In genomic region chrX:93286291-93286893, GRCm38 (mm10) we compare ENCODE assay signal across 8 mouse cellular contexts. TPM values are rescaled to one million over a fixed set of nuclear protein-coding genes. Genes with fewer than 3 reads are reported as not detected.
A peak's percentile ranks its signal among the peaks of the same experiment; 100 is the strongest.
DNase-seq lines count a peak whose midpoint lies in the region; ATAC-seq and TF ChIP-seq lines count a peak whose summit lies in the region.

TSS of gene Arx (plus strand) at chrX:93286445.

- peak within 1 kb of the TSS; percentile 53 for H3K4me3 ChIP-seq in forebrain, embryonic 14.5 days (ENCODE audit: low read depth, low read length)
- H3K4me3 ChIP-seq in hindbrain, embryonic 14.5 days (replicated peaks; ENCODE audit: low read length) = peak within 1 kb of the TSS; percentile 11
- peak within 1 kb of the TSS; percentile 29 for H3K4me3 ChIP-seq in left cerebral cortex, adult 2 months

- DNase-seq in CD4-positive helper T cell, adult 2 months (ENCODE audit: low read depth, low spot score) = peak; percentile 67
- DNase-seq in adrenal gland, adult 8-10 months = peak; percentile 17
- DNase-seq in forebrain, embryonic 14.5 days (ENCODE audit: low spot score) = peak; percentile 94
- peak; percentile 72 for DNase-seq in hindbrain, embryonic 14.5 days (ENCODE audit: low spot score)
- peak; percentile 53 to 63 for DNase-seq in left cerebral cortex, adult 2 months (ENCODE audit: extremely low spot score in 1 of 2, low spot score in 2 of 2)
- DNase-seq in lung, postnatal 4 days = peak; percentile 61 to 69
- peak; percentile 76 for DNase-seq in right cerebral cortex, postnatal 4 days
- DNase-seq in urinary bladder, postnatal 10 days (ENCODE audit: low spot score) = no peak

- peak within 1 kb of the TSS; percentile 58 for H3K4me2 ChIP-seq in forebrain, embryonic 14.5 days (ENCODE audit: low read length)
- H3K4me2 ChIP-seq in hindbrain, embryonic 14.5 days (replicated peaks) = peak within 1 kb of the TSS; percentile 34

- intact Hi-C loops in left cerebral cortex, adult 2 months (cut with DNase I) = loop anchor here (10.0 kb wide), 1 partner anchor 388 kb away; no protein-coding TSS in a partner anchor

- H3K9me3 ChIP-seq in forebrain, embryonic 14.5 days (replicated peaks; ENCODE audit: control insufficient read depth, low read length) = no peaks in the 10 kb centered on the region
- H3K9me3 ChIP-seq in hindbrain, embryonic 14.5 days (ENCODE audit: control insufficient read depth, low read length) = no peaks in the 10 kb centered on the region

- H3K27ac ChIP-seq in forebrain, embryonic 14.5 days (ENCODE audit: low read depth, low read length) = peak within 1 kb of the TSS; percentile 77
- H3K27ac ChIP-seq in hindbrain, embryonic 14.5 days = no peak within 1 kb of the TSS
- peak within 1 kb of the TSS; percentile 36; the same call in 1 of the 2 replicates for H3K27ac ChIP-seq in left cerebral cortex, adult 2 months

- 0 out of 2 replicates have a peak, but pooled peaks cover 8% of the 10 kb centered on the region for H3K36me3 ChIP-seq in forebrain, embryonic 14.5 days (ENCODE audit: control insufficient read depth, insufficient read depth, low read length)
- H3K36me3 ChIP-seq in hindbrain, embryonic 14.5 days (replicated peaks; ENCODE audit: control insufficient read depth, insufficient read depth) = no peaks in the 10 kb centered on the region

- H3K9ac ChIP-seq in forebrain, embryonic 14.5 days (ENCODE audit: low read length) = peak within 1 kb of the TSS; percentile 84
- no peak within 1 kb of the TSS for H3K9ac ChIP-seq in hindbrain, embryonic 14.5 days

- peak; percentile 91 for ATAC-seq in forebrain, embryonic 14.5 days
- peak; percentile 92 for ATAC-seq in hindbrain, embryonic 14.5 days (ENCODE audit: low FRiP score)

- no peaks in the 10 kb centered on the region for H3K4me1 ChIP-seq in forebrain, embryonic 14.5 days (ENCODE audit: control insufficient read depth, insufficient read depth, low read length)
- H3K4me1 ChIP-seq in hindbrain, embryonic 14.5 days (replicated peaks; ENCODE audit: control insufficient read depth, insufficient read depth, low read length) = no peaks in the 10 kb centered on the region; the same call in 1 of the 2 replicates

- WGBS in forebrain, embryonic 14.5 days = 36% methylated on average over 31 of the region's 31 CpGs
- 21% methylated on average over 31 of the region's 31 CpGs for WGBS in hindbrain, embryonic 14.5 days

- no peak for TF ChIP-seq CTCF in left cerebral cortex, adult 2 months (IDR thresholded peaks at IDR 0.05)

- no peaks in the 10 kb centered on the region for H3K27me3 ChIP-seq in forebrain, embryonic 14.5 days (replicated peaks; ENCODE audit: control insufficient read depth, insufficient read depth, low read length)
- peaks cover 71% of the 10 kb centered on the region for H3K27me3 ChIP-seq in hindbrain, embryonic 14.5 days (ENCODE audit: control insufficient read depth, insufficient read depth, low read length)

RNA-seq across cellular contexts. Expression of gene Arx, which starts in this region (rescaled TPM):
- 1 to 10 TPM in 1 of 4 experiments, under 1 TPM in 3; 0.22 to 3.2 (median 0.59) TPM for total RNA-seq in adrenal gland, adult 8-10 months (2022)
- polyA plus RNA-seq in forebrain, embryonic 14.5 days (2014; fragmentation: Nextera tagmentation; extraction: Ambion mirVana) = 32.4 and 32.7 TPM in 2 replicates
- polyA plus RNA-seq in hindbrain, embryonic 14.5 days (2014; fragmentation: Nextera tagmentation; extraction: Ambion mirVana) = 1.3 and 1.5 TPM in 2 replicates
- 10 to 100 TPM; 19.7 to 20.9 TPM for total RNA-seq in left cerebral cortex, adult 2 months (2021)

Comparison
In these comparisons a context has a peak if more than half of its experiments do, and no peak if none do; other contexts are left out.
1. RNA of gene Arx (total RNA-seq): 19.7 to 20.9 TPM in left cerebral cortex, adult 2 months; 0.22 to 3.2 TPM in adrenal gland, adult 8-10 months; every median in the first group is over 4 times any median in the second.
2. RNA of gene Arx (polyA plus RNA-seq): 32.4 to 32.7 TPM in forebrain, embryonic 14.5 days; 1.3 to 1.5 TPM in hindbrain, embryonic 14.5 days; every median in the first group is over 10 times any median in the second.
3. Peak in every context shown above with its lines, with median percentiles within 50 percentile points of each other: H3K4me3 ChIP-seq.